Mouse (Mus musculus) neural tube, embryonic 14.5 days (tissue): ENCODE results near the gene Pitpnm2. TPM values are rescaled to one million over a fixed set of nuclear protein-coding genes. Genes with fewer than 3 reads are reported as not detected.

ENCODE experiments used
- ATAC-seq: fragments of 200-750 bp; cut with Nextera tagmentation; 2 replicates; pipeline ENCODE4 v1.8.0; 2017; ENCODE audit warnings: low read depth, mild to moderate bottlenecking, moderate TSS enrichment, moderate library complexity
- H3K27ac ChIP-seq: fragments of 300-500 bp; sonication (generic); 2 replicates; pipeline ENCODE4 v1.5.1; 2014; ENCODE audit warnings: low read depth, mild to moderate bottlenecking, control low read depth, low read length, moderate library complexity, mixed read lengths
- H3K27me3 ChIP-seq: fragments of 300-500 bp; sonication (generic); 2 replicates; pipeline ENCODE4 v1.6.1; 2014; ENCODE audit warnings: low read length; ENCODE audit not compliant: control insufficient read depth, insufficient read depth
- H3K36me3 ChIP-seq: fragments of 300-500 bp; sonication (generic); 2 replicates; pipeline ENCODE4 v1.6.1; 2014; ENCODE audit warnings: low read length, mixed read lengths; ENCODE audit not compliant: control insufficient read depth, insufficient read depth
- H3K4me1 ChIP-seq: fragments of 300-500 bp; sonication (generic); 2 replicates; pipeline ENCODE4 v1.6.1; 2014; ENCODE audit warnings: low read length; ENCODE audit not compliant: control insufficient read depth, insufficient read depth
- H3K4me2 ChIP-seq: fragments of 300-500 bp; sonication (generic); 2 replicates; pipeline ENCODE4 v1.6.1; 2014; ENCODE audit warnings: mild to moderate bottlenecking, low read depth, low read length, control low read depth
- H3K4me3 ChIP-seq: fragments of 300-500 bp; sonication (generic); 2 replicates; pipeline ENCODE4 v1.5.1; 2014; ENCODE audit warnings: low read depth, low read length, control low read depth, mixed read lengths
- H3K9ac ChIP-seq: fragments of 300-500 bp; sonication (generic); replicated peaks from 2 replicates; pipeline ENCODE4 v1.6.1; 2014; ENCODE audit warnings: low read depth, mild to moderate bottlenecking, control low read depth, low read length, mixed read lengths
- H3K9me3 ChIP-seq: fragments of 300-500 bp; sonication (generic); 2 replicates; pipeline ENCODE4 v1.6.1; 2016; ENCODE audit warnings: low read length; ENCODE audit not compliant: control insufficient read depth
- WGBS: fragments of 180-500 bp; shearing (Covaris S2); extraction: QIAGEN DNeasy Blood & Tissue Kit; methylation state at CpG from one replicate; pipeline ENCODE4 v1.1.7; 2014; 5-methylcytosine and 5-hydroxymethylcytosine counted together
- polyA plus RNA-seq: library from polyadenylated mRNA; unstranded; fragments of >200 nt; fragmentation: Nextera tagmentation; extraction: Ambion mirVana; gene quantifications from 2 replicates; pipeline ENCODE4 v1.2.1, GENCODE M21; 2014

The Pitpnm2 gene
- polyA plus RNA-seq, 1 experiment from 2014 or later: 14.3 TPM

GRCm38 (mm10) chr5:124241686-124242444 lies 7.7 kb downstream of the Pitpnm2 start:
- peak; percentile 49; the same call in 1 of the 2 replicates for ATAC-seq
- Histone ChIP-seq H3K27me3 (no peaks in the 10 kb centered on the region), H3K9ac (0 out of 2 replicates have a peak overlapping the region, but pooled peaks have one; percentile 3), H3K4me3 (no peak overlapping the region), H3K36me3 (no peaks in the 10 kb centered on the region), H3K4me2 (peak overlapping the region; percentile 22; the same call in 1 of the 2 replicates), H3K27ac (peak overlapping the region; percentile 73; the same call in 1 of the 2 replicates), H3K9me3 (no peaks in the 10 kb centered on the region), H3K4me1 (peaks cover 21% of the 10 kb centered on the region)
- WGBS: 25% methylated on average over 10 of the region's 10 CpGs

GRCm38 (mm10) chr5:124240841-124241685 lies 8.5 kb downstream of the Pitpnm2 start:
- Histone ChIP-seq H3K9ac (peak overlapping the region; percentile 11; the same call in 1 of the 2 replicates), H3K27me3 (no peaks in the 10 kb centered on the region), H3K4me3 (no peak overlapping the region), H3K27ac (peak overlapping the region; percentile 73), H3K4me2 (peak overlapping the region; percentile 22), H3K4me1 (peaks cover 21% of the 10 kb centered on the region), H3K9me3 (no peaks in the 10 kb centered on the region), H3K36me3 (no peaks in the 10 kb centered on the region)
- WGBS: 21% methylated on average over 22 of the region's 22 CpGs
- ATAC-seq: peak; percentile 65; the same call in 1 of the 2 replicates

GRCm38 (mm10) chr5:124236180-124236579 lies 13.4 kb downstream of the Pitpnm2 start:
- H3K9me3 ChIP-seq: no peaks in the 10 kb centered on the region
- H3K4me3 ChIP-seq: no peak overlapping the region
- H3K27me3 ChIP-seq: no peaks in the 10 kb centered on the region
- H3K9ac ChIP-seq: no peak overlapping the region
- no peak overlapping the region for H3K27ac ChIP-seq
- no peak for ATAC-seq
- H3K36me3 ChIP-seq: no peaks in the 10 kb centered on the region
- H3K4me2 ChIP-seq: no peak overlapping the region
- WGBS: 67% methylated on average over 4 of the region's 4 CpGs
- peaks cover 11% of the 10 kb centered on the region for H3K4me1 ChIP-seq

- Histone ChIP-seq H3K9ac (no peak overlapping the region), H3K27ac (no peak overlapping the region), H3K36me3 (no peaks in the 10 kb centered on the region), H3K4me1 (peaks cover 4% of the 10 kb centered on the region; the same call in 1 of the 2 replicates), H3K27me3 (no peaks in the 10 kb centered on the region), H3K9me3 (no peaks in the 10 kb centered on the region), H3K4me2 (no peak overlapping the region), H3K4me3 (no peak overlapping the region)
- 95% methylated on average over 6 of the region's 6 CpGs for WGBS
- ATAC-seq: no peak
These were observed 14.8 kb downstream of the Pitpnm2 start for GRCm38 (mm10) chr5:124234778-124235177.

GRCm38 (mm10) chr5:124233874-124234661 lies 15.5 kb downstream of the Pitpnm2 start:
- 68% methylated on average over 12 of the region's 12 CpGs for WGBS
- Histone ChIP-seq H3K9ac (no peak overlapping the region), H3K36me3 (no peaks in the 10 kb centered on the region), H3K9me3 (no peaks in the 10 kb centered on the region), H3K27ac (no peak overlapping the region), H3K4me1 (peaks cover 4% of the 10 kb centered on the region; the same call in 1 of the 2 replicates), H3K4me3 (no peak overlapping the region), H3K4me2 (no peak overlapping the region), H3K27me3 (no peaks in the 10 kb centered on the region)
- ATAC-seq: no peak

- no peak for ATAC-seq
- Histone ChIP-seq H3K9me3 (no peaks in the 10 kb centered on the region), H3K4me3 (no peak overlapping the region), H3K4me1 (peaks cover 4% of the 10 kb centered on the region; the same call in 1 of the 2 replicates), H3K4me2 (no peak overlapping the region), H3K27ac (no peak overlapping the region), H3K9ac (no peak overlapping the region), H3K27me3 (no peaks in the 10 kb centered on the region), H3K36me3 (no peaks in the 10 kb centered on the region)
- 83% methylated on average over 8 of the region's 8 CpGs for WGBS
These were observed 16.5 kb downstream of the Pitpnm2 start for GRCm38 (mm10) chr5:124233144-124233465.

- Histone ChIP-seq H3K4me2 (no peak overlapping the region), H3K27me3 (no peaks in the 10 kb centered on the region), H3K27ac (no peak overlapping the region), H3K36me3 (no peaks in the 10 kb centered on the region), H3K4me3 (no peak overlapping the region), H3K9me3 (no peaks in the 10 kb centered on the region), H3K4me1 (peaks cover 4% of the 10 kb centered on the region; the same call in 1 of the 2 replicates), H3K9ac (no peak overlapping the region)
- 58% methylated on average over 18 of the region's 18 CpGs for WGBS
- no peak for ATAC-seq
These were observed 17.0 kb downstream of the Pitpnm2 start for GRCm38 (mm10) chr5:124232360-124233143.

- Histone ChIP-seq H3K4me1 (peaks cover 4% of the 10 kb centered on the region; the same call in 1 of the 2 replicates), H3K36me3 (no peaks in the 10 kb centered on the region)
- no peak for ATAC-seq
These were observed 19.1 kb downstream of the Pitpnm2 start for GRCm38 (mm10) chr5:124230461-124230860.

More at GRCm38 (mm10) chr5:124230461-124230860, 19.1 kb downstream of the Pitpnm2 start:
- H3K9me3 ChIP-seq: no peaks in the 10 kb centered on the region
- WGBS: 48% methylated on average over 9 of the region's 9 CpGs
- no peak overlapping the region for H3K4me3 ChIP-seq
- H3K9ac ChIP-seq: 0 out of 2 replicates have a peak overlapping the region, but pooled peaks have one; percentile 7
- H3K27ac ChIP-seq: no peak overlapping the region
- no peaks in the 10 kb centered on the region for H3K27me3 ChIP-seq
- H3K4me2 ChIP-seq: no peak overlapping the region
